Mouse (Mus musculus) G1E (cell line): Measurements from ENCODE around the gene Ddi2. TPM values are rescaled to one million over a fixed set of nuclear protein-coding genes. Genes with fewer than 3 reads are reported as not detected.

ENCODE experiments used
- ATAC-seq: 2 replicates; pipeline ENCODE4 v1.8.0; 2016; ENCODE audit warnings: mild to moderate bottlenecking; ENCODE audit not compliant: insufficient number of reproducible peaks, poor library complexity, low FRiP score, severe bottlenecking; ENCODE audit errors: extremely low read depth
- DNase-seq: peaks from one replicate; pipeline ENCODE4 v3.0.0; 2012; ENCODE audit warnings: low spot score
- H3K27me3 ChIP-seq: 2 replicates; pipeline ENCODE4 v1.6.1; 2012; ENCODE audit warnings: mild to moderate bottlenecking, low read length, inconsistent platforms; ENCODE audit not compliant: insufficient read depth
- H3K36me3 ChIP-seq: replicated peaks from 2 replicates; pipeline ENCODE3; 2012; ENCODE audit warnings: mild to moderate bottlenecking, inconsistent platforms
- H3K4me1 ChIP-seq: 2 replicates; pipeline ENCODE4 v1.6.1; 2012; ENCODE audit warnings: low read depth, low read length, inconsistent platforms, mixed read lengths; ENCODE audit not compliant: insufficient read depth
- H3K4me3 ChIP-seq: 2 replicates; pipeline ENCODE4 v1.5.1; 2012; ENCODE audit warnings: low read depth, mild to moderate bottlenecking, inconsistent platforms, low read length, moderate library complexity, mixed read lengths
- H3K9me3 ChIP-seq: replicated peaks from 2 replicates; pipeline ENCODE4 v1.6.1; 2012; ENCODE audit warnings: inconsistent platforms
- CTCF ChIP-seq: IDR thresholded peaks from 2 replicates; pipeline ENCODE4 v1.5.1; 2012; ENCODE audit warnings: low read depth, low read length, inconsistent platforms, mixed read lengths
- GATA1 ChIP-seq: IDR thresholded peaks from 2 replicates; pipeline ENCODE4 v1.6.1; 2012; ENCODE audit warnings: borderline replicate concordance, low read length, inconsistent platforms, mixed read lengths
- GATA2 ChIP-seq: IDR thresholded peaks from 2 replicates; pipeline ENCODE4 v1.6.1; 2012; ENCODE audit warnings: low read depth, low read length, inconsistent platforms, borderline replicate concordance
- POLR2AphosphoS5 ChIP-seq: IDR thresholded peaks from 2 replicates; pipeline ENCODE4 v1.6.1; 2012; ENCODE audit warnings: low read depth, low read length, inconsistent platforms; ENCODE audit not compliant: insufficient replicate concordance
- TAL1 ChIP-seq: conservative IDR thresholded peaks from 2 replicates; pipeline ENCODE4 v1.6.1; 2012; ENCODE audit warnings: low read depth, low read length, inconsistent platforms, mixed read lengths
- polyA plus RNA-seq: library from polyadenylated mRNA; stranded (reverse); fragments of >175 nt; gene quantifications from 2 replicates; pipeline ENCODE4 v1.2.3, GENCODE M21; 2012
- total RNA-seq, 2 experiments: library from RNA; stranded (forward) in 1 of 2; stranded (reverse) in 1 of 2; fragments of 200-1000 nt in 1 of 2; fragments of >200 nt in 1 of 2; fragmentation: Nextera tagmentation in 1 of 2; gene quantifications; 2 replicates each; pipeline ENCODE4 v1.2.3; 2014 to 2017

Ddi2 gene
- total and polyA plus RNA-seq, 3 experiments: 17.8 to 45.4 (median 27.9) TPM

DNA sequence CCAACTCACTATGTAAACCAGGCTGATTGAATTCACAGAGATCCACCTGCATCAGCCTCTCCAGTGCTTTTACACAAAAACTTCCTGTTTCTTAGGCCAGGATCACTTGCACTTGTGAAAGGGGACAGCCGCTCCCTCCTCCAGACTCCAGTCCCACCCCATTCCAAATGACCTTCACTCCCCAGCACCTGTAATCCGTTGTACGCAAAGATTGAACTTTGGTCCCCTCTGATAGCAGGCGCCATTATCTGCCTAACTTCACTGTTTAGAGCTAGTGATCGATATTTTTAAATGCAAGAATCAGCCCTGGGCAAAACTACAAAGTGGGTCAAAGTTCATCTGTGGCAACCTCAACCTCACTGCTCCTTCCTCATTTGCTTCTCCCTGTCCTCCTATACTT lies 8.5 kb upstream of the Ddi2 start:
- Histone ChIP-seq H3K9me3 (no peaks in the 10 kb centered on the region), H3K36me3 (no peaks in the 10 kb centered on the region), H3K4me3 (no peak overlapping the region), H3K27me3 (peaks cover 21% of the 10 kb centered on the region), H3K4me1 (peaks cover 21% of the 10 kb centered on the region)
- ATAC-seq (no peak), DNase-seq (no peak)
- TF ChIP-seq GATA2: no peak
- TF ChIP-seq CTCF: no peak
- no peak for TF ChIP-seq POLR2AphosphoS5
- no peak for TF ChIP-seq TAL1
- no peak for TF ChIP-seq GATA1

DNA sequence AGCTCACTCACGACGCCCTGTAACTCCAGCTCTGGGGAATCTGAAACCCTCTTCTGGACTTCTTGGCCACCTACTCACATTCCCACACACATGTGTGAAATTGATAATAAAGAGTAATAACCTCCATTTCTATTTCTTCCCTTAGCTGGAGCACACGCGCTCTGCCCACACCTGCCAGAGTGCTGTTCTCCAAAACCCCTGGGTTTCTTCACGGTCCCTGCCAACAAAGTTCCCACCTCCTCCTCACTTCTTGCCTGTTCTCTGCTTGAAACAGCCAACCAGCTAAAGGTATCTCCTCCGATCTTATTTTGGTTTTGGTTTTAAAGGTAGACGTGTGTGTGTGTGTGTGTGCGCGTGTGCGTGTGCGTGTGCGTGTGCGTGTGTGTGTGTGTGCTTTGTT lies 7.2 kb upstream of the Ddi2 start:
- no peak overlapping the region for H3K4me3 ChIP-seq
- H3K9me3 ChIP-seq: no peaks in the 10 kb centered on the region
- no peak for ATAC-seq
- peaks cover 29% of the 10 kb centered on the region for H3K4me1 ChIP-seq
- peaks cover 21% of the 10 kb centered on the region for H3K27me3 ChIP-seq
- DNase-seq: no peak
- no peak for TF ChIP-seq GATA2
- no peak for TF ChIP-seq CTCF
- TF ChIP-seq POLR2AphosphoS5: no peak
- TF ChIP-seq TAL1: no peak
- TF ChIP-seq GATA1: no peak
- H3K36me3 ChIP-seq: no peaks in the 10 kb centered on the region

DNA sequence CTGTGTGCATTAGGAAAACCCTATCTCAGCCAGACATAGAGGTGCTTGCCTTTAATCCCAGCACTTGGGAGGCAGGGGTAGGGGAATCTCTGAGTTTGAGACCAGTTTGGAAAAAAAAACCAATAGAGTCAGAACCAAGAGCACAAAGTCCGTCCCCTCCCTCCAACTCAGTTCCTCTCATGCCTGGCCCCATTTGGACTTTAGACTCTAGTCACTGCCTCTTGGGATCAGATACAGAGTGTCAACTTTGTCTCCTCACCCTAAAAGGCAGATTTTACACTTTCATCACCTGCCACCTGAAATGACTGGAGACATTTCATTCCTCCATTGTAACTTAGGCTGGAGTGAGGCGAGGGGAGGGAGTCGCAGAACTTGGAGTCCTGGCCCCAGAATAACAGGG lies 6.0 kb upstream of the Ddi2 start:
- no peak overlapping the region for H3K4me3 ChIP-seq
- no peaks in the 10 kb centered on the region for H3K36me3 ChIP-seq
- no peak for ATAC-seq
- no peak for TF ChIP-seq GATA2
- no peak for TF ChIP-seq POLR2AphosphoS5
- TF ChIP-seq TAL1: no peak
- no peak for TF ChIP-seq CTCF
- no peak for TF ChIP-seq GATA1
- H3K9me3 ChIP-seq: no peaks in the 10 kb centered on the region
- DNase-seq: no peak
- peaks cover 30% of the 10 kb centered on the region for H3K4me1 ChIP-seq
- peaks cover 16% of the 10 kb centered on the region for H3K27me3 ChIP-seq

DNA sequence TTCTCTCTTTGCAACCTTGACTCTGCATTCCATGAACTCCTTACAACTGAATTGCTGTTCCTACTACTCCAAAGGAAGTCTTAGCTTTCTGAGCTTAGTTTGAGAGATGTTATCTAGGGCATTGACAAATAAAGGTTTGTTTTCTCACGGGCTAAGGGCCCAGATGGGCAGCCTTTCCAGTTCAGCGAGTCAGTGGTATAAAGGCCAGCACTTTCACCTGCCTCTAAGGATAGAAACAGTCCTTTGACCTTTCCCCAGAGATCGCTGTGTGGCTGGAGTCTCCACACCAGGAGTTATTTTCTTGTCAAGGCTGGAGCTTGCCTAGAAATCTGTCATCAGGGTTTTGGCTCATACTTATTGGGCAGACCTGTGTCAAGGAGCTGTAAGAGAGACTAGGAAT lies 2.5 kb upstream of the Ddi2 start:
- no peak overlapping the region for H3K4me3 ChIP-seq
- no peaks in the 10 kb centered on the region for H3K9me3 ChIP-seq
- no peak for TF ChIP-seq GATA1
- TF ChIP-seq TAL1: no peak
- TF ChIP-seq GATA2: no peak
- no peak for TF ChIP-seq POLR2AphosphoS5
- TF ChIP-seq CTCF: no peak
- peaks cover 15% of the 10 kb centered on the region for H3K27me3 ChIP-seq
- peaks cover 11% of the 10 kb centered on the region for H3K36me3 ChIP-seq
- no peak for ATAC-seq
- H3K4me1 ChIP-seq: peaks cover 39% of the 10 kb centered on the region
- DNase-seq: no peak

DNA sequence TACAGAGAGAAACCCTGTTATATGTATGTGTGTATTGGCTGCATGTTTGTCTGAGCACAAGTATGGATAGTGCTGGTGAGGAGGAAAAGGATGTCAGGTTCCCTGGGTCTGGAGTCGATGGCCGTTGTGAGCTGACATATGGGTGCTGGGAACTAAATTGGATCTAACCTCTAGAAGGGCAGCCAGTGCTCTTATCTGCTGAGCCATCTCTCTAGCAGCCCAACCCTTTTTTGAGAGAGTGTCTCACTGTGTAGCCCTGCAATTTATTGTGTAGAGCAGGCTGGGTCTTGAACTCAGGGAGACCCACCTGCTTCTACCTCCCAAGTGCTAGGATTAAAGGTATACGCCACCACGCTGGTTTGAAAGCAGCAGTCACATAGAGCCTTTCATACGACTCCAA lies 2.1 kb upstream of the Ddi2 start:
- no peak for DNase-seq
- TF ChIP-seq POLR2AphosphoS5 (no peak), TAL1 (no peak), CTCF (no peak), GATA2 (no peak), GATA1 (no peak)
- ATAC-seq: no peak
- no peaks in the 10 kb centered on the region for H3K9me3 ChIP-seq
- peaks cover 11% of the 10 kb centered on the region for H3K27me3 ChIP-seq
- H3K4me1 ChIP-seq: peaks cover 39% of the 10 kb centered on the region
- H3K4me3 ChIP-seq: no peak overlapping the region
- H3K36me3 ChIP-seq: peaks cover 16% of the 10 kb centered on the region

DNA sequence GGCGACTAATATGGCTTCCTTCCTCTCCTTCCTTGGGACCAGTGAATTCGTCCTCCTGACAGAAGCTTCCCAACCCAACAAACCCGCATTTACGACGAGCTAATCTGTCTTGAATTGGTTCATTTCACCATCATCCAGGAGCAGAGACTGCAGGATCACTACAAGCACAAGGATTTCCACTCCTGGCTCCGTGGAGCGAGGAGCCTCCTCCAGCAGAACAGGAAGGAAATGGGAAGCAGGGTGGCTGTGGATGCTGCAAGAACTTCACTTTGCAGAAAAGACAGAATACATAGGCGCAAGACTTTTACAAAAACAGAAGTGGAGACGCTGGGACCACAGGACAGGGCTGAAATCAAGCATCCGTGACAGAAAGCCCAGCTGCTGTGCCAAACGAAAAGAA lies 1.4 kb upstream of the Ddi2 start:
- Histone ChIP-seq H3K9me3 (peaks cover 2% of the 10 kb centered on the region; the same call in 1 of the 2 replicates), H3K4me1 (peaks cover 45% of the 10 kb centered on the region), H3K36me3 (peaks cover 22% of the 10 kb centered on the region), H3K27me3 (peaks cover 9% of the 10 kb centered on the region), H3K4me3 (no peak overlapping the region)
- TF ChIP-seq TAL1 (no peak), GATA2 (no peak)
- ATAC-seq (no peak), DNase-seq (no peak)
